Mouse (Mus musculus) urinary bladder, postnatal 14 days (tissue): ENCODE measurements around the gene Trim7.
"Not testable (repeated sequence)": the region's sequence is repeated elsewhere in the genome, so short reads cannot be mapped to it uniquely, and the experiment has no call there.

Source experiments
- DNase-seq: peaks from one replicate; pipeline ENCODE4 v3.0.0; 2021; ENCODE audit warnings: low spot score

Trim7 gene

GRCm38 (mm10) chr11:48850240-48850639, 24.3 kb downstream of the Trim7 start:
- no peak for DNase-seq

- DNase-seq, result no peak
Measured at GRCm38 (mm10) chr11:48851270-48851995, 25.5 kb downstream of the Trim7 start.

- DNase-seq, result no peak
Measured at GRCm38 (mm10) chr11:48852190-48852589, 26.2 kb downstream of the Trim7 start.

- no peak for DNase-seq
Measured at GRCm38 (mm10) chr11:48852624-48853473, 26.9 kb downstream of the Trim7 start.

- peak; percentile 88 for DNase-seq
Measured at GRCm38 (mm10) chr11:48853474-48854180, 27.7 kb downstream of the Trim7 start.

GRCm38 (mm10) chr11:48859014-48859413, 33.1 kb downstream of the Trim7 start:
- peak; percentile 70 for DNase-seq

GRCm38 (mm10) chr11:48862784-48863319, 36.9 kb downstream of the Trim7 start:
- no peak for DNase-seq

GRCm38 (mm10) chr11:48863808-48864207, 37.9 kb downstream of the Trim7 start:
- no peak for DNase-seq

GRCm38 (mm10) chr11:48866481-48866880, 40.5 kb downstream of the Trim7 start:
- DNase-seq, result no peak

- no peak for DNase-seq
Measured at GRCm38 (mm10) chr11:48869380-48870110, 43.6 kb downstream of the Trim7 start.

GRCm38 (mm10) chr11:48870781-48871180, 44.8 kb downstream of the Trim7 start:
- no peak for DNase-seq

- peak; percentile 69 for DNase-seq
Measured at GRCm38 (mm10) chr11:48871201-48871772, 45.3 kb downstream of the Trim7 start, which contains the start of gene Irgm1. Gene Irgm1 (minus strand): TSS chr11:48871683.

GRCm38 (mm10) chr11:48871817-48872541, 46.0 kb downstream of the Trim7 start:
- peak; percentile 19 for DNase-seq

GRCm38 (mm10) chr11:48872695-48873300, 46.9 kb downstream of the Trim7 start:
- DNase-seq, result no peak

- no peak for DNase-seq
Measured at GRCm38 (mm10) chr11:48873591-48874290, 47.8 kb downstream of the Trim7 start.

- peak; percentile 56 for DNase-seq
Measured at GRCm38 (mm10) chr11:48874465-48874864, 48.5 kb downstream of the Trim7 start.

- not testable (repeated sequence) for DNase-seq
Measured at GRCm38 (mm10) chr11:48875343-48875837, 49.5 kb downstream of the Trim7 start.

GRCm38 (mm10) chr11:48876680-48877079, 50.7 kb downstream of the Trim7 start:
- no peak for DNase-seq

GRCm38 (mm10) chr11:48898812-48899431, 73.0 kb downstream of the Trim7 start:
- DNase-seq, result no peak
